Mouse (Mus musculus) hindbrain, embryonic 15.5 days (tissue): ENCODE measurements around the gene Ranbp3l. TPM values are rescaled to one million over a fixed set of nuclear protein-coding genes. Genes with fewer than 3 reads are reported as not detected.
"Not testable (repeated sequence)": the region's sequence is repeated elsewhere in the genome, so short reads cannot be mapped to it uniquely, and the experiment has no call there.

Source experiments
- ATAC-seq: fragments of 200-750 bp; cut with Nextera tagmentation; 2 replicates; pipeline ENCODE4 v1.8.0; 2017; ENCODE audit warnings: low read depth, moderate number of reproducible peaks, moderate TSS enrichment; ENCODE audit not compliant: low FRiP score
- H3K27ac ChIP-seq: fragments of 300-500 bp; sonication (generic); replicated peaks from 2 replicates; pipeline ENCODE4 v1.5.1; 2015; ENCODE audit warnings: mild to moderate bottlenecking, inconsistent platforms
- H3K27me3 ChIP-seq: fragments of 300-500 bp; sonication (generic); 2 replicates; pipeline ENCODE4 v1.6.1; 2015; ENCODE audit warnings: control low read depth, inconsistent platforms
- H3K36me3 ChIP-seq: fragments of 300-500 bp; sonication (generic); 2 replicates; pipeline ENCODE4 v1.6.1; 2015; ENCODE audit warnings: control low read depth, inconsistent platforms
- H3K4me1 ChIP-seq: fragments of 300-500 bp; sonication (generic); replicated peaks from 2 replicates; pipeline ENCODE4 v1.6.1; 2015; ENCODE audit warnings: control low read depth, inconsistent platforms
- H3K4me2 ChIP-seq: fragments of 300-500 bp; sonication (generic); 2 replicates; pipeline ENCODE4 v1.6.1; 2015; ENCODE audit warnings: moderate library complexity, mild to moderate bottlenecking, inconsistent platforms
- H3K4me3 ChIP-seq: fragments of 300-500 bp; sonication (generic); 2 replicates; pipeline ENCODE4 v1.5.1; 2015; ENCODE audit warnings: mild to moderate bottlenecking, inconsistent platforms
- H3K9ac ChIP-seq: fragments of 300-500 bp; sonication (generic); 2 replicates; pipeline ENCODE4 v1.6.1; 2015; ENCODE audit warnings: inconsistent platforms
- H3K9me3 ChIP-seq: fragments of 300-500 bp; sonication (generic); 2 replicates; pipeline ENCODE4 v1.6.1; 2016; ENCODE audit warnings: control low read depth, inconsistent platforms
- WGBS: fragments of 180-500 bp; shearing (Covaris S2); methylation state at CpG from one replicate; pipeline ENCODE4 v1.1.7; 2015; 5-methylcytosine and 5-hydroxymethylcytosine counted together
- polyA plus RNA-seq: library from polyadenylated mRNA; unstranded; fragments of >200 nt; fragmentation: Nextera tagmentation; extraction: Ambion mirVana; gene quantifications from 2 replicates; pipeline ENCODE4 v1.2.1, GENCODE M21; 2015

Gene Ranbp3l
- polyA plus RNA-seq, 1 experiment from 2014 or later = 12.4 TPM

- no peaks in the 10 kb centered on the region for H3K9me3 ChIP-seq
- no peak overlapping the region for H3K4me2 ChIP-seq
- no peak overlapping the region for H3K9ac ChIP-seq
- ATAC-seq = no peak
- H3K4me3 ChIP-seq = no peak overlapping the region
- H3K27ac ChIP-seq = no peak overlapping the region
- no peaks in the 10 kb centered on the region for H3K27me3 ChIP-seq
- no peaks in the 10 kb centered on the region for H3K36me3 ChIP-seq
- WGBS = 71% methylated on average over 7 of the region's 7 CpGs
- no peaks in the 10 kb centered on the region for H3K4me1 ChIP-seq
Measured at GRCm38 (mm10) chr15:8995490-8995889, 27.7 kb downstream of the Ranbp3l start.

- H3K27ac ChIP-seq = no peak overlapping the region
- no peaks in the 10 kb centered on the region for H3K9me3 ChIP-seq
- no peak overlapping the region for H3K4me2 ChIP-seq
- no peaks in the 10 kb centered on the region for H3K36me3 ChIP-seq
- no peak for ATAC-seq
- no peaks in the 10 kb centered on the region for H3K27me3 ChIP-seq
- 90% methylated on average over 2 of the region's 2 CpGs for WGBS
- H3K4me1 ChIP-seq = no peaks in the 10 kb centered on the region
- no peak overlapping the region for H3K4me3 ChIP-seq
- no peak overlapping the region for H3K9ac ChIP-seq
Measured at GRCm38 (mm10) chr15:9002762-9003161, 35.0 kb downstream of the Ranbp3l start.

GRCm38 (mm10) chr15:9009196-9009595 lies 41.4 kb downstream of the Ranbp3l start:
- Histone ChIP-seq H3K9ac (no peak overlapping the region), H3K27ac (no peak overlapping the region), H3K9me3 (no peaks in the 10 kb centered on the region), H3K4me2 (no peak overlapping the region), H3K36me3 (no peaks in the 10 kb centered on the region), H3K27me3 (no peaks in the 10 kb centered on the region), H3K4me1 (no peaks in the 10 kb centered on the region), H3K4me3 (no peak overlapping the region)
- no peak for ATAC-seq
- 74% methylated on average over 6 of the region's 6 CpGs for WGBS

GRCm38 (mm10) chr15:9014541-9014940 lies 46.8 kb downstream of the Ranbp3l start:
- Histone ChIP-seq H3K27ac (no peak overlapping the region), H3K36me3 (no peaks in the 10 kb centered on the region), H3K9ac (no peak overlapping the region), H3K4me3 (no peak overlapping the region), H3K27me3 (no peaks in the 10 kb centered on the region), H3K4me1 (no peaks in the 10 kb centered on the region), H3K9me3 (no peaks in the 10 kb centered on the region; the same call in 1 of the 2 replicates), H3K4me2 (no peak overlapping the region)
- ATAC-seq = no peak
- WGBS = 76% methylated on average over 2 of the region's 2 CpGs

GRCm38 (mm10) chr15:9015496-9015895 lies 47.7 kb downstream of the Ranbp3l start:
- H3K36me3 ChIP-seq, H3K27ac ChIP-seq, H3K9me3 ChIP-seq, H3K4me2 ChIP-seq, H3K4me3 ChIP-seq, H3K27me3 ChIP-seq, H3K4me1 ChIP-seq, ATAC-seq, H3K9ac ChIP-seq: not testable (repeated sequence)
- 83% methylated on average over 6 of the region's 6 CpGs for WGBS

- no peaks in the 10 kb centered on the region for H3K4me1 ChIP-seq
- no peaks in the 10 kb centered on the region for H3K9me3 ChIP-seq
- no peaks in the 10 kb centered on the region for H3K27me3 ChIP-seq
- H3K36me3 ChIP-seq = no peaks in the 10 kb centered on the region
- no peak overlapping the region for H3K9ac ChIP-seq
- H3K4me2 ChIP-seq = no peak overlapping the region
- ATAC-seq = no peak
- no peak overlapping the region for H3K27ac ChIP-seq
- no peak overlapping the region for H3K4me3 ChIP-seq
Measured at GRCm38 (mm10) chr15:9055704-9056103, 88.0 kb downstream of the Ranbp3l start.

- no peaks in the 10 kb centered on the region for H3K9me3 ChIP-seq
- no peak for ATAC-seq
- no peak overlapping the region for H3K4me2 ChIP-seq
- H3K4me1 ChIP-seq = no peaks in the 10 kb centered on the region
- WGBS = 90% methylated on average over 2 of the region's 2 CpGs
- no peaks in the 10 kb centered on the region for H3K36me3 ChIP-seq
- H3K27ac ChIP-seq = no peak overlapping the region
- no peak overlapping the region for H3K4me3 ChIP-seq
- no peaks in the 10 kb centered on the region for H3K27me3 ChIP-seq
- H3K9ac ChIP-seq = no peak overlapping the region
Measured at GRCm38 (mm10) chr15:9059856-9060255, 92.1 kb downstream of the Ranbp3l start.

- H3K9me3 ChIP-seq = no peaks in the 10 kb centered on the region
- H3K4me1 ChIP-seq = no peaks in the 10 kb centered on the region
- no peak overlapping the region for H3K9ac ChIP-seq
- no peaks in the 10 kb centered on the region for H3K36me3 ChIP-seq
- no peak overlapping the region for H3K4me3 ChIP-seq
- H3K27ac ChIP-seq = no peak overlapping the region
- no peak overlapping the region for H3K4me2 ChIP-seq
- no peaks in the 10 kb centered on the region for H3K27me3 ChIP-seq
- peak; percentile 83; the same call in 1 of the 2 replicates for ATAC-seq
- 34% methylated on average over 7 of the region's 7 CpGs for WGBS
Measured at GRCm38 (mm10) chr15:9061150-9061882, 93.6 kb downstream of the Ranbp3l start.

GRCm38 (mm10) chr15:9068881-9069280 lies 101.1 kb downstream of the Ranbp3l start:
- Histone ChIP-seq H3K4me3 (no peak overlapping the region), H3K9me3 (no peaks in the 10 kb centered on the region), H3K9ac (no peak overlapping the region), H3K27me3 (no peaks in the 10 kb centered on the region), H3K4me1 (peaks cover 24% of the 10 kb centered on the region), H3K4me2 (no peak overlapping the region), H3K36me3 (no peaks in the 10 kb centered on the region), H3K27ac (no peak overlapping the region)
- ATAC-seq = no peak
- WGBS = 96% methylated on average over 4 of the region's 4 CpGs

- Histone ChIP-seq H3K27ac (peak overlapping the region; percentile 90), H3K27me3 (no peaks in the 10 kb centered on the region), H3K36me3 (no peaks in the 10 kb centered on the region), H3K4me3 (peak overlapping the region; percentile 84), H3K4me1 (peaks cover 33% of the 10 kb centered on the region), H3K9me3 (no peaks in the 10 kb centered on the region), H3K9ac (peak overlapping the region; percentile 80), H3K4me2 (peak overlapping the region; percentile 63)
- ATAC-seq = no peak; the same call in 1 of the 2 replicates
- 1% methylated on average over 3 of the region's 3 CpGs for WGBS
Measured at GRCm38 (mm10) chr15:9070353-9070752, 102.6 kb downstream of the Ranbp3l start.

- WGBS = under 1% methylated on average over 36 of the region's 54 CpGs
Measured at GRCm38 (mm10) chr15:9070912-9071555, 103.3 kb downstream of the Ranbp3l start, which contains the start of gene Nadk2. Nadk2 (plus strand) TSS chr15:9071260.

More at GRCm38 (mm10) chr15:9070912-9071555, 103.3 kb downstream of the Ranbp3l start, which contains the start of gene Nadk2:
- Histone ChIP-seq H3K4me1 (peaks cover 35% of the 10 kb centered on the region), H3K4me2 (peak within 1 kb of the TSS; percentile 63), H3K27ac (peak within 1 kb of the TSS; percentile 90), H3K36me3 (no peaks in the 10 kb centered on the region), H3K4me3 (peak within 1 kb of the TSS; percentile 84), H3K9ac (peak within 1 kb of the TSS; percentile 80), H3K9me3 (no peaks in the 10 kb centered on the region), H3K27me3 (no peaks in the 10 kb centered on the region)
- ATAC-seq = peak; percentile 99
